Mouse (Mus musculus) ES-Bruce4 (cell line): ENCODE measurements around the gene Rora. TPM values are rescaled to one million over a fixed set of nuclear protein-coding genes. Genes with fewer than 3 reads are reported as not detected.

Experiments
- H3K27ac ChIP-seq: 2 replicates; pipeline ENCODE4 v1.5.1; 2012; ENCODE audit warnings: low read length, inconsistent platforms; ENCODE audit not compliant: insufficient read depth
- H3K27me3 ChIP-seq: 2 replicates; pipeline ENCODE4 v1.6.1; 2012; ENCODE audit warnings: mild to moderate bottlenecking, low read length, inconsistent platforms; ENCODE audit not compliant: control insufficient read depth, poor library complexity, insufficient read depth, severe bottlenecking
- H3K36me3 ChIP-seq: 2 replicates; pipeline ENCODE4 v1.6.1; 2012; ENCODE audit warnings: inconsistent platforms, mild to moderate bottlenecking, low read length, moderate library complexity; ENCODE audit not compliant: control insufficient read depth, poor library complexity, insufficient read depth, severe bottlenecking
- H3K4me1 ChIP-seq: one replicate; pipeline ENCODE4 v1.8.1; 2011; ENCODE audit warnings: low read length; ENCODE audit not compliant: control insufficient read depth, insufficient read depth
- H3K4me3 ChIP-seq: 2 replicates; pipeline ENCODE4 v1.5.1; 2011; ENCODE audit warnings: low read depth, mild to moderate bottlenecking, low read length
- H3K9ac ChIP-seq: 2 replicates; pipeline ENCODE4 v1.6.1; 2012; ENCODE audit warnings: low read depth, mild to moderate bottlenecking, inconsistent platforms; ENCODE audit not compliant: poor library complexity, severe bottlenecking
- H3K9me3 ChIP-seq: replicated peaks from 2 replicates; pipeline ENCODE4 v1.6.1; 2012; ENCODE audit warnings: mild to moderate bottlenecking, low read length, inconsistent platforms; ENCODE audit not compliant: control insufficient read depth, poor library complexity, insufficient read depth, severe bottlenecking
- CTCF ChIP-seq: IDR thresholded peaks from one replicate; pipeline ENCODE4 v1.8.1; 2011; ENCODE audit warnings: low read depth, low read length
- EP300 ChIP-seq: IDR thresholded peaks from 2 replicates; pipeline ENCODE4 v1.6.1; 2011; ENCODE audit warnings: low read depth, low read length; ENCODE audit not compliant: insufficient read depth
- POLR2A ChIP-seq: IDR thresholded peaks from one replicate; pipeline ENCODE4 v1.8.1; 2011; ENCODE audit warnings: low read length; ENCODE audit not compliant: insufficient read depth
- polyA plus RNA-seq: library from polyadenylated mRNA; stranded (reverse); fragments of >200 nt; gene quantifications from 2 replicates; pipeline ENCODE4 v1.2.4, GENCODE M21; 2011; ENCODE audit warnings: low read depth; ENCODE audit not compliant: missing spikeins, insufficient read depth, insufficient read length

Gene Rora
- polyA plus RNA-seq, 1 experiment = 3.6 TPM

GRCm38 (mm10) chr9:69430531-69430930 is 776.9 kb downstream of the Rora start:
- TF ChIP-seq POLR2A (no peak), CTCF (no peak), EP300 (no peak)
- Histone ChIP-seq H3K36me3 (peaks cover 18% of the 10 kb centered on the region), H3K27me3 (no peaks in the 10 kb centered on the region), H3K9me3 (no peaks in the 10 kb centered on the region), H3K4me3 (no peak overlapping the region), H3K27ac (no peak overlapping the region), H3K4me1 (no peaks in the 10 kb centered on the region), H3K9ac (no peak overlapping the region)

GRCm38 (mm10) chr9:69431863-69432555 is 778.4 kb downstream of the Rora start:
- H3K9me3 ChIP-seq = no peaks in the 10 kb centered on the region
- H3K27ac ChIP-seq = no peak overlapping the region

GRCm38 (mm10) chr9:69435194-69435593 is 781.6 kb downstream of the Rora start:
- Histone ChIP-seq H3K27me3 (no peaks in the 10 kb centered on the region), H3K9ac (no peak overlapping the region), H3K4me3 (no peak overlapping the region), H3K27ac (no peak overlapping the region), H3K9me3 (no peaks in the 10 kb centered on the region), H3K36me3 (peaks cover 4% of the 10 kb centered on the region; the same call in 1 of the 2 replicates), H3K4me1 (no peaks in the 10 kb centered on the region)
- TF ChIP-seq POLR2A = no peak
- no peak for TF ChIP-seq EP300
- no peak for TF ChIP-seq CTCF

More at GRCm38 (mm10) chr9:69431863-69432555, 778.4 kb downstream of the Rora start:
- H3K36me3 ChIP-seq = peaks cover 8% of the 10 kb centered on the region
- no peak for TF ChIP-seq EP300
- TF ChIP-seq CTCF = no peak
- no peak for TF ChIP-seq POLR2A
- no peak overlapping the region for H3K9ac ChIP-seq
- H3K4me3 ChIP-seq = no peak overlapping the region
- H3K4me1 ChIP-seq = no peaks in the 10 kb centered on the region
- no peaks in the 10 kb centered on the region for H3K27me3 ChIP-seq

GRCm38 (mm10) chr9:69435662-69436061 is 782.1 kb downstream of the Rora start:
- no peaks in the 10 kb centered on the region for H3K4me1 ChIP-seq
- no peak overlapping the region for H3K4me3 ChIP-seq
- H3K27ac ChIP-seq = no peak overlapping the region
- H3K9me3 ChIP-seq = no peaks in the 10 kb centered on the region
- no peak overlapping the region for H3K9ac ChIP-seq
- TF ChIP-seq EP300 (no peak), POLR2A (no peak), CTCF (no peak)
- peaks cover 4% of the 10 kb centered on the region; the same call in 1 of the 2 replicates for H3K36me3 ChIP-seq
- H3K27me3 ChIP-seq = no peaks in the 10 kb centered on the region
